ENCODE assay signal across 7 mouse cellular contexts in the genomic region with DNA sequence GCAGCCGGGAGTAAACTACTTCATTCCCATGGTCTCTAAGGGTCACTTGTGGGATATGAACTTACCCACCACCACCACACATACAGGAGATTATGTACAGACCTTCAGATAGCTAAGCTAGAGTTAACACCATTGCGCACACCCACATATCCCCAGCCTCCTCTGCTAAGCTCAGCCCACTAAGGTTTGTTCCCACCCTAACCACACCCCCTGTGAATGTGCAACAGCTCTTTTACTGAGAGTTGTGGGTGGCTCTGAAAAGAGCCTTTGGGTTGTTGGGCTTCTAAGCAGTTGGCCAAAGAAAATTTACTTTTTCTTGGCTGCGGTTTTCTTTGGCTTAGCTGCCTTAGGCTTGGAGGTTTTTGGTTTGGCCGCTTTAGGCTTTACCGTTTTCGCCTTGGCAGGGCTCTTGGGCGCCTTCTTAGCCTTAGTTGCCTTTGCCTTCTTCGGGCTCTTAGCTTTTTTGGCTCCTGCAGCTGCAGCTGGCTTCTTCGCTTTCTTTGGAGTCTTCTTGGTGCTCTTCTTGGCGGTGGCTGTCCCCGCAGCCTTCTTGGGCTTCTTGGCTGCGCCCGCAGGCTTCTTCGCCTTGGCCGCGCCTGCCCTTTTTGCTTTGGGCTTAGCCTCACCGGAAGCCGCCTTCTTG. TPM values are rescaled to one million over a fixed set of nuclear protein-coding genes. Genes with fewer than 3 reads are reported as not detected.
DNase-seq lines count a peak whose midpoint lies in the region; ATAC-seq and TF ChIP-seq lines count a peak whose summit lies in the region.

No protein-coding gene starts in this region.

- H3K4me1 ChIP-seq in intestine, postnatal 0 days (replicated peaks; ENCODE audit: control insufficient read depth, insufficient read depth, low read length): 0 out of 2 replicates have a peak, but pooled peaks cover 3% of the 10 kb centered on the region
- peaks cover 8% of the 10 kb centered on the region; the same call in 1 of the 2 replicates for H3K4me1 ChIP-seq in midbrain, embryonic 11.5 days (ENCODE audit: control insufficient read depth, insufficient read depth, low read length)

- no peaks in the 10 kb centered on the region for H3K27me3 ChIP-seq in intestine, postnatal 0 days (replicated peaks; ENCODE audit: control insufficient read depth, insufficient read depth, low read length)
- H3K27me3 ChIP-seq in midbrain, embryonic 11.5 days (ENCODE audit: control insufficient read depth, insufficient read depth, low read length): no peaks in the 10 kb centered on the region

- peak overlapping the region; percentile 95 for H3K4me2 ChIP-seq in intestine, postnatal 0 days (replicated peaks; ENCODE audit: low read depth)
- H3K4me2 ChIP-seq in midbrain, embryonic 11.5 days: peak overlapping the region; percentile 81

- ATAC-seq in intestine, postnatal 0 days: peak; percentile 83
- peak; percentile 83 for ATAC-seq in midbrain, embryonic 11.5 days (ENCODE audit: low FRiP score)

- DNase-seq in adrenal gland, adult 2 months: peak; percentile 89
- peak; percentile 58 for DNase-seq in embryo, embryonic 11.5 days (ENCODE audit: low read depth, low spot score)
- peak; percentile 23 to 64 for DNase-seq in gastrocnemius, postnatal 4 days (ENCODE audit: low spot score in 2 of 2)
- peak; percentile 52 for DNase-seq in left cerebral cortex, postnatal 4 days
- peak; percentile 98 for DNase-seq in midbrain, embryonic 11.5 days (ENCODE audit: low spot score, missing footprints)
- peak; percentile 75 for DNase-seq in skeletal muscle tissue, adult 2 months (ENCODE audit: low read depth, low spot score)

- H3K36me3 ChIP-seq in intestine, postnatal 0 days (ENCODE audit: control insufficient read depth, insufficient read depth): no peaks in the 10 kb centered on the region
- H3K36me3 ChIP-seq in midbrain, embryonic 11.5 days (ENCODE audit: control insufficient read depth, insufficient read depth, low read length): no peaks in the 10 kb centered on the region

- intact Hi-C loops in left cerebral cortex, postnatal 4 days (cut with DNase I): no loop called here

- 0% methylated on average over 18 of the region's 18 CpGs for WGBS in intestine, postnatal 0 days
- WGBS in midbrain, embryonic 11.5 days: 0% methylated on average over 18 of the region's 18 CpGs

- H3K9me3 ChIP-seq in intestine, postnatal 0 days (ENCODE audit: control insufficient read depth): no peaks in the 10 kb centered on the region
- no peaks in the 10 kb centered on the region for H3K9me3 ChIP-seq in midbrain, embryonic 11.5 days (ENCODE audit: control insufficient read depth, low read length)

- no peak for TF ChIP-seq CTCF in intestine, postnatal 0 days (IDR thresholded peaks at IDR 0.05; ENCODE audit: low read depth)

- H3K4me3 ChIP-seq in intestine, postnatal 0 days (ENCODE audit: low read depth, low read length): peak overlapping the region; percentile 69
- peak overlapping the region; percentile 54 for H3K4me3 ChIP-seq in midbrain, embryonic 11.5 days (ENCODE audit: low read depth, low read length)

- H3K9ac ChIP-seq in intestine, postnatal 0 days (ENCODE audit: low read depth, low read length): peak overlapping the region; percentile 93
- H3K9ac ChIP-seq in midbrain, embryonic 11.5 days (ENCODE audit: low read length): peak overlapping the region; percentile 89

- H3K27ac ChIP-seq in intestine, postnatal 0 days (ENCODE audit: low read depth, low read length): peak overlapping the region; percentile 96
- H3K27ac ChIP-seq in midbrain, embryonic 11.5 days (ENCODE audit: low read depth, low read length): peak overlapping the region; percentile 93

RNA-seq across cellular contexts. Expression of a gene that starts 0.7 kb away (rescaled TPM):
- total RNA-seq in adrenal gland, adult 2 months (2021): 10 to 100 TPM; 44.2 to 71.4 TPM
- polyA plus RNA-seq in adrenal gland, adult 2 months (2012; rRNA removed): 1.0 and 1.2 TPM in 2 replicates
- 100 to 1,000 TPM; 307 to 345 TPM for total RNA-seq in gastrocnemius, postnatal 4 days (2021)
- polyA plus RNA-seq in intestine, postnatal 0 days (2015; fragmentation: Nextera tagmentation; extraction: Ambion mirVana): 6.8 and 6.9 TPM in 2 replicates
- total RNA-seq in left cerebral cortex, postnatal 4 days (2021): 100 to 1,000 TPM; 112 to 117 TPM
- polyA plus RNA-seq in midbrain, embryonic 11.5 days (2014; fragmentation: Nextera tagmentation; extraction: Ambion mirVana): 24.8 and 28.9 TPM in 2 replicates

RNA-seq across cellular contexts. Expression of a gene that starts 0.7 kb away (rescaled TPM):
- 10 to 100 TPM; 11.3 to 14.8 TPM for total RNA-seq in adrenal gland, adult 2 months (2021)
- polyA plus RNA-seq in adrenal gland, adult 2 months (2012; rRNA removed): 1.7 and 2.0 TPM in 2 replicates
- 10 to 100 TPM; 40.8 to 47.6 TPM for total RNA-seq in gastrocnemius, postnatal 4 days (2021)
- 0.30 and 0.46 TPM in 2 replicates for polyA plus RNA-seq in intestine, postnatal 0 days (2015; fragmentation: Nextera tagmentation; extraction: Ambion mirVana)
- total RNA-seq in left cerebral cortex, postnatal 4 days (2021): 10 to 100 TPM; 13.0 to 16.9 TPM
- polyA plus RNA-seq in midbrain, embryonic 11.5 days (2014; fragmentation: Nextera tagmentation; extraction: Ambion mirVana): 1.6 and 1.7 TPM in 2 replicates

RNA-seq across cellular contexts. Expression of a gene that starts 40.3 kb away (rescaled TPM):
- total RNA-seq in adrenal gland, adult 2 months (2021): 100 to 1,000 TPM; 118 to 129 TPM
- 2.6 and 2.7 TPM in 2 replicates for polyA plus RNA-seq in adrenal gland, adult 2 months (2012; rRNA removed)
- total RNA-seq in gastrocnemius, postnatal 4 days (2021): 100 to 1,000 TPM; 302 to 338 TPM
- polyA plus RNA-seq in intestine, postnatal 0 days (2015; fragmentation: Nextera tagmentation; extraction: Ambion mirVana): 34.7 and 35.3 TPM in 2 replicates
- total RNA-seq in left cerebral cortex, postnatal 4 days (2021): 100 to 1,000 TPM; 177 to 192 TPM
- polyA plus RNA-seq in midbrain, embryonic 11.5 days (2014; fragmentation: Nextera tagmentation; extraction: Ambion mirVana): 99.4 and 124 TPM in 2 replicates

RNA-seq across cellular contexts. Expression of a gene that starts 46.1 kb away (rescaled TPM):
- total RNA-seq in adrenal gland, adult 2 months (2021): 1 to 10 TPM; 3.7 to 6.5 TPM
- 3.7 TPM in 2 replicates for polyA plus RNA-seq in adrenal gland, adult 2 months (2012; rRNA removed)
- 10 to 100 TPM; 55.2 to 69.3 TPM for total RNA-seq in gastrocnemius, postnatal 4 days (2021)
- polyA plus RNA-seq in intestine, postnatal 0 days (2015; fragmentation: Nextera tagmentation; extraction: Ambion mirVana): 1.6 and 2.3 TPM in 2 replicates
- 10 to 100 TPM; 18.8 to 24.3 TPM for total RNA-seq in left cerebral cortex, postnatal 4 days (2021)
- polyA plus RNA-seq in midbrain, embryonic 11.5 days (2014; fragmentation: Nextera tagmentation; extraction: Ambion mirVana): 7.4 and 9.8 TPM in 2 replicates

RNA-seq across cellular contexts. Expression of a gene that starts 47.5 kb away (rescaled TPM):
- total RNA-seq in adrenal gland, adult 2 months (2021): 1 to 10 TPM; 2.9 to 6.4 TPM
- polyA plus RNA-seq in adrenal gland, adult 2 months (2012; rRNA removed): 2.5 and 3.2 TPM in 2 replicates
- 10 to 100 TPM; 51.6 to 79.2 TPM for total RNA-seq in gastrocnemius, postnatal 4 days (2021)
- 0.97 and 1.3 TPM in 2 replicates for polyA plus RNA-seq in intestine, postnatal 0 days (2015; fragmentation: Nextera tagmentation; extraction: Ambion mirVana)
- total RNA-seq in left cerebral cortex, postnatal 4 days (2021): 10 to 100 TPM; 18.6 to 25.5 TPM
- polyA plus RNA-seq in midbrain, embryonic 11.5 days (2014; fragmentation: Nextera tagmentation; extraction: Ambion mirVana): 1.9 and 2.2 TPM in 2 replicates

Comparison
In these comparisons a context has a peak if more than half of its experiments do, and no peak if none do; other contexts are left out.
1. Peak in every context shown above with its lines: DNase-seq, ATAC-seq, H3K4me3 ChIP-seq and H3K27ac ChIP-seq.
2. DNase-seq: peak in every context shown above with its lines; median percentile 98 in midbrain, embryonic 11.5 days; 89 in adrenal gland, adult 2 months; 75 in skeletal muscle tissue, adult 2 months; 58 in embryo, embryonic 11.5 days; 52 in left cerebral cortex, postnatal 4 days; 44 in gastrocnemius, postnatal 4 days.